Mouse (Mus musculus) heart, embryonic 16.5 days (tissue): ENCODE data around the gene Sec24c. TPM values are rescaled to one million over a fixed set of nuclear protein-coding genes. Genes with fewer than 3 reads are reported as not detected.

ENCODE experiments used
- ATAC-seq: fragments of 200-750 bp; cut with Nextera tagmentation; replicated peaks from 2 replicates; pipeline ENCODE4 v1.8.0; 2017; ENCODE audit warnings: moderate number of reproducible peaks; ENCODE audit not compliant: insufficient read depth, low FRiP score; ENCODE audit errors: extremely low read depth
- H3K27ac ChIP-seq: fragments of 300-500 bp; sonication (generic); 2 replicates; pipeline ENCODE4 v1.5.1; 2014; ENCODE audit warnings: mild to moderate bottlenecking, low read length, control low read depth, moderate library complexity
- H3K27me3 ChIP-seq: fragments of 300-500 bp; sonication (generic); 2 replicates; pipeline ENCODE4 v1.6.1; 2014; ENCODE audit warnings: low read length, mixed read lengths; ENCODE audit not compliant: control insufficient read depth, insufficient read depth
- H3K36me3 ChIP-seq: fragments of 300-500 bp; sonication (generic); 2 replicates; pipeline ENCODE4 v1.6.1; 2014; ENCODE audit not compliant: control insufficient read depth, insufficient read depth
- H3K4me1 ChIP-seq: fragments of 300-500 bp; sonication (generic); 2 replicates; pipeline ENCODE4 v1.6.1; 2014; ENCODE audit warnings: low read length, mixed read lengths; ENCODE audit not compliant: control insufficient read depth, insufficient read depth
- H3K4me2 ChIP-seq: fragments of 300-500 bp; sonication (generic); 2 replicates; pipeline ENCODE4 v1.6.1; 2014; ENCODE audit warnings: low read depth, mild to moderate bottlenecking, control low read depth, low read length
- H3K4me3 ChIP-seq: fragments of 300-500 bp; sonication (generic); 2 replicates; pipeline ENCODE4 v1.5.1; 2014; ENCODE audit warnings: mild to moderate bottlenecking, control low read depth, low read length
- H3K9ac ChIP-seq: fragments of 300-500 bp; sonication (generic); 2 replicates; pipeline ENCODE4 v1.6.1; 2014; ENCODE audit warnings: low read length, control low read depth
- H3K9me3 ChIP-seq: fragments of 300-500 bp; sonication (generic); replicated peaks from 2 replicates; pipeline ENCODE4 v1.6.1; 2016; ENCODE audit warnings: low read length; ENCODE audit not compliant: control insufficient read depth
- WGBS: fragments of 180-500 bp; shearing (Covaris S2); extraction: QIAGEN DNeasy Blood & Tissue Kit; methylation state at CpG from one replicate; pipeline ENCODE4 v1.1.7; 2014; 5-methylcytosine and 5-hydroxymethylcytosine counted together
- polyA plus RNA-seq: library from polyadenylated mRNA; unstranded; fragments of >200 nt; fragmentation: Nextera tagmentation; extraction: Ambion mirVana; gene quantifications from 2 replicates; pipeline ENCODE4 v1.2.1, GENCODE M21; 2015

Sec24c gene
- polyA plus RNA-seq, 1 experiment from 2014 or later: 73.2 TPM

GRCm38 (mm10) chr14:20664436-20664835 lies 9.7 kb upstream of the Sec24c start:
- peak overlapping the region; percentile 94 for H3K27ac ChIP-seq
- ATAC-seq: peak; percentile 66
- peaks cover 33% of the 10 kb centered on the region for H3K4me1 ChIP-seq
- 27% methylated on average over 3 of the region's 3 CpGs for WGBS
- peak overlapping the region; percentile 90 for H3K4me2 ChIP-seq
- H3K36me3 ChIP-seq: no peaks in the 10 kb centered on the region
- peak overlapping the region; percentile 77 for H3K9ac ChIP-seq
- peak overlapping the region; percentile 72 for H3K4me3 ChIP-seq
- no peaks in the 10 kb centered on the region for H3K27me3 ChIP-seq
- no peaks in the 10 kb centered on the region for H3K9me3 ChIP-seq

- H3K4me1 ChIP-seq: peaks cover 18% of the 10 kb centered on the region
- H3K27ac ChIP-seq: peak overlapping the region; percentile 92
- WGBS: 63% methylated on average over 1 of the region's 1 CpGs
- H3K9ac ChIP-seq: peak overlapping the region; percentile 81
- no peak for ATAC-seq
- peak overlapping the region; percentile 90 for H3K4me2 ChIP-seq
- H3K4me3 ChIP-seq: peak overlapping the region; percentile 53
- no peaks in the 10 kb centered on the region for H3K9me3 ChIP-seq
- H3K36me3 ChIP-seq: no peaks in the 10 kb centered on the region
- H3K27me3 ChIP-seq: no peaks in the 10 kb centered on the region
Measured at GRCm38 (mm10) chr14:20667469-20667868, 6.6 kb upstream of the Sec24c start.

- Histone ChIP-seq H3K27me3 (no peaks in the 10 kb centered on the region), H3K27ac (peak within 1 kb of the TSS; percentile 92), H3K9me3 (no peaks in the 10 kb centered on the region; the same call in 1 of the 2 replicates), H3K4me1 (peaks cover 20% of the 10 kb centered on the region), H3K4me2 (peak within 1 kb of the TSS; percentile 90), H3K9ac (peak within 1 kb of the TSS; percentile 81), H3K4me3 (peak within 1 kb of the TSS; percentile 53), H3K36me3 (no peaks in the 10 kb centered on the region)
- 54% methylated on average over 8 of the region's 8 CpGs for WGBS
- ATAC-seq: peak; percentile 80
Measured at GRCm38 (mm10) chr14:20668154-20668810, 5.8 kb upstream of the Sec24c start, which contains the start of gene Synpo2l. TSS of gene Synpo2l (minus strand) at chr14:20668354.

- Histone ChIP-seq H3K4me1 (peaks cover 23% of the 10 kb centered on the region), H3K27me3 (no peaks in the 10 kb centered on the region), H3K4me3 (no peak overlapping the region), H3K9ac (no peak overlapping the region), H3K36me3 (peaks cover 13% of the 10 kb centered on the region), H3K4me2 (no peak overlapping the region), H3K9me3 (no peaks in the 10 kb centered on the region; the same call in 1 of the 2 replicates), H3K27ac (no peak overlapping the region; the same call in 1 of the 2 replicates)
- ATAC-seq: no peak
- WGBS: 89% methylated on average over 2 of the region's 2 CpGs
Measured at GRCm38 (mm10) chr14:20672990-20673389, 1.1 kb upstream of the Sec24c start.

GRCm38 (mm10) chr14:20673735-20674063 lies 409 bp upstream of the Sec24c start:
- Histone ChIP-seq H3K27me3 (no peaks in the 10 kb centered on the region), H3K4me1 (peaks cover 21% of the 10 kb centered on the region), H3K27ac (peak overlapping the region; percentile 95), H3K36me3 (peaks cover 20% of the 10 kb centered on the region), H3K9ac (peak overlapping the region; percentile 75), H3K9me3 (no peaks in the 10 kb centered on the region; the same call in 1 of the 2 replicates), H3K4me3 (peak overlapping the region; percentile 82), H3K4me2 (peak overlapping the region; percentile 91)
- ATAC-seq: no peak
- WGBS: 8% methylated on average over 13 of the region's 13 CpGs

- Histone ChIP-seq H3K27me3 (no peaks in the 10 kb centered on the region), H3K9ac (no peak overlapping the region), H3K4me1 (peaks cover 24% of the 10 kb centered on the region), H3K4me2 (no peak overlapping the region), H3K9me3 (no peaks in the 10 kb centered on the region; the same call in 1 of the 2 replicates), H3K4me3 (no peak overlapping the region), H3K27ac (no peak overlapping the region), H3K36me3 (peaks cover 56% of the 10 kb centered on the region)
- WGBS: 84% methylated on average over 4 of the region's 4 CpGs
- no peak for ATAC-seq
Measured at GRCm38 (mm10) chr14:20677906-20678305, 3.8 kb downstream of the Sec24c start.

- no peak for ATAC-seq
- H3K4me2 ChIP-seq: no peak overlapping the region
- H3K27ac ChIP-seq: peak overlapping the region; percentile 5
- no peaks in the 10 kb centered on the region for H3K9me3 ChIP-seq
- H3K4me3 ChIP-seq: no peak overlapping the region
- no peak overlapping the region for H3K9ac ChIP-seq
- peaks cover 8% of the 10 kb centered on the region for H3K4me1 ChIP-seq
- 87% methylated on average over 2 of the region's 2 CpGs for WGBS
- H3K27me3 ChIP-seq: no peaks in the 10 kb centered on the region
- H3K36me3 ChIP-seq: peaks cover 85% of the 10 kb centered on the region
Measured at GRCm38 (mm10) chr14:20681742-20682141, 7.6 kb downstream of the Sec24c start.

GRCm38 (mm10) chr14:20682498-20682897 lies 8.4 kb downstream of the Sec24c start:
- no peaks in the 10 kb centered on the region for H3K9me3 ChIP-seq
- no peak overlapping the region for H3K4me2 ChIP-seq
- peak overlapping the region; percentile 5 for H3K27ac ChIP-seq
- WGBS: 27% methylated on average over 3 of the region's 3 CpGs
- no peaks in the 10 kb centered on the region for H3K27me3 ChIP-seq
- peak; percentile 52; the same call in 1 of the 2 replicates for ATAC-seq
- no peak overlapping the region for H3K9ac ChIP-seq
- peaks cover 88% of the 10 kb centered on the region for H3K36me3 ChIP-seq
- no peak overlapping the region for H3K4me3 ChIP-seq
- H3K4me1 ChIP-seq: peaks cover 8% of the 10 kb centered on the region

GRCm38 (mm10) chr14:20686576-20686975 lies 12.5 kb downstream of the Sec24c start:
- no peaks in the 10 kb centered on the region for H3K27me3 ChIP-seq
- no peak overlapping the region for H3K4me2 ChIP-seq
- WGBS: 94% methylated on average over 3 of the region's 3 CpGs
- H3K9me3 ChIP-seq: no peaks in the 10 kb centered on the region
- no peak for ATAC-seq
- H3K9ac ChIP-seq: no peak overlapping the region
- H3K4me3 ChIP-seq: no peak overlapping the region
- H3K4me1 ChIP-seq: peaks cover 8% of the 10 kb centered on the region
- H3K27ac ChIP-seq: no peak overlapping the region
- peaks cover 90% of the 10 kb centered on the region for H3K36me3 ChIP-seq
